Mouse (Mus musculus): ENCODE results near the gene Psd. TPM values are rescaled to one million over a fixed set of nuclear protein-coding genes. Genes with fewer than 3 reads are reported as not detected.
A peak's percentile ranks its signal among the peaks of the same experiment; 100 is the strongest.

The Psd gene
- polyA plus RNA-seq, 1 experiment from 2014 or later = 7.4 TPM

DNA sequence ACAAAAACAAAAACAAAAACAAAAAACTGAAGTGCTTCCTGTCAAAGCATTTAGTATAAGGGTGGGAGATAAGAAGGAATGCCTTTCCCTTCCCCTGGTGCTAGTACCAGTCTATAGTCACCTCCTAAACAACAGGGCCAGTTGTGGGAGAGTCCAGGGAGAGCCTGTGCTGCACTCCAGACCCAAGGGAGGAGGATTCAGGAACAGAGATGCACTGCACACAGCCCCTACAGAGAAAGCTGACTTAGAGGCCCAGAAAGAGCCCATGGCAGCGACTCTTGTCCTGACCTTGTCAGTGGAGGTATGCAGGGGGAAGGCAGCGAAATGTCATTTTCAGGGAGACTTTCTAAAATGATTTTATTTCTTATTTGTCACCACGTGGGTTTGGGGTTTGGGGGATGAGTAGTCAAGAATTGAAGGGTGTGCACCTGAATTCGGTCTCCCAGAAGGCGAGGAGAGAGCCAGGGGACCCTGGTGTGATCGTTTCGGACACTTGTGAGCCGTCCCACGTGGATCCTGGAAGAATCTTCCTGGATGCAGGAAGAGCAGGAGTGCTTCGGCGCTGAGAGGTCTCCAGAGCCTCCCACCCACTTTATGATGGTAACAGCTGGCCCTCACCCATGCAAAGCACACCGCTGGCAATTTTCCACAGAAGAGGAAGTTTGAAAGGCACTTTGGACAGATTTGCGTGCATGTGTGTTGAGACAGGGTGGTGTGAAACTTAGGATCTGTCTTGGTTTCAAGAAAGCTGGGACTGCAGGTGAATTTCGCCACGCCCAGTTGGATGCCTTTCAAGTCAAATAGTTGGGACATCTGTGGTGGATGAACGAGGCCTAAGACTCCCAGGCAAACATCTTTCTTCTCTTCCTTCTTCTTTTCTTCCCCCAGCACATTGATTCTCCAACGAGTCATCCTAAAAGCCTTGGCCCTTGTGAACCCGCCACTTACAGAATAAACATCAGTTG, 23.4 kb downstream of the Psd start:
- 53% methylated on average over 18 of the region's 18 CpGs for WGBS
- Histone ChIP-seq H3K36me3 (ENCODE audit: control insufficient read depth, insufficient read depth, low read length) (peaks cover 11% of the 10 kb centered on the region; the same call in 1 of the 2 replicates), H3K4me3 (ENCODE audit: control insufficient read depth in 1 of 2, insufficient read depth in 1 of 2, low read depth in 1 of 2, low read length in 2 of 2) (peak overlapping the region; percentile 82 to 84), H3K9me3 (ENCODE audit: control insufficient read depth, low read length) (no peaks in the 10 kb centered on the region), H3K4me1 (ENCODE audit: control insufficient read depth in 2 of 2, insufficient read depth in 2 of 2, low read length in 2 of 2) (peaks cover 6 to 13% of the 10 kb centered on the region in 2 experiments; a peak in 3 of 4 replicates), H3K27ac (replicated peaks in 1 of 2; ENCODE audit: control insufficient read depth in 1 of 2, insufficient read depth in 1 of 2, low read depth in 2 of 2, low read length in 2 of 2) (peak overlapping the region; percentile 86 to 89; a peak in 3 of 4 replicates), H3K27me3 (ENCODE audit: control insufficient read depth, insufficient read depth, low read length) (0 out of 2 replicates have a peak, but pooled peaks cover 16% of the 10 kb centered on the region), H3K9ac (ENCODE audit: low read length) (peak overlapping the region; percentile 86), H3K4me2 (ENCODE audit: low read length) (peak overlapping the region; percentile 99)
- ATAC-seq (ENCODE audit: insufficient number of reproducible peaks, insufficient read depth, low FRiP score, low read depth) = no peak

DNA sequence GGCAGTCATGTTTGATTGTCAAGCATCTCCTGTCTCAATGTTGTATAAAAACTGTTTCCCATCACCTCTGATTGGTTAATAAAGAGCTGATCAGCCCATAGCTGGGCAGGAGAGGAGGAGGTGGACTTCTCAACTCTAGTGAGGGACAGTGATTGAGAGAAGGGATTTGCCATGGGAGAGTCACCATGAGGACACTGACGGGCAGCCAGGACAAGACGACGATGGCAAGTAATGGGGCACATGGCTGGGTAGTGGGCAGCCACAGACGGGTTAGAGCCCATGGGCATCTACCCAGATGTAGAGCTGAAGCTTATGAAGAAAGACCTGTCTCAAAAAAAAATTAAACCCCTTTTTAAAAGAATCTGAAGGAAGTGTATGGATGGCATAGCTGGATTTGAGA, 24.4 kb downstream of the Psd start:
- Histone ChIP-seq H3K27me3 (ENCODE audit: control insufficient read depth, insufficient read depth, low read length) (0 out of 2 replicates have a peak, but pooled peaks cover 8% of the 10 kb centered on the region), H3K4me2 (ENCODE audit: low read length) (no peak overlapping the region), H3K36me3 (ENCODE audit: control insufficient read depth, insufficient read depth, low read length) (peaks cover 3% of the 10 kb centered on the region; the same call in 1 of the 2 replicates), H3K4me1 (ENCODE audit: control insufficient read depth in 2 of 2, insufficient read depth in 2 of 2, low read length in 2 of 2) (peaks cover 6 to 13% of the 10 kb centered on the region in 2 experiments; a peak in 3 of 4 replicates), H3K4me3 (ENCODE audit: control insufficient read depth in 1 of 2, insufficient read depth in 1 of 2, low read depth in 1 of 2, low read length in 2 of 2) (no peak overlapping the region), H3K9me3 (ENCODE audit: control insufficient read depth, low read length) (no peaks in the 10 kb centered on the region), H3K9ac (ENCODE audit: low read length) (no peak overlapping the region), H3K27ac (replicated peaks in 1 of 2; ENCODE audit: control insufficient read depth in 1 of 2, insufficient read depth in 1 of 2, low read depth in 2 of 2, low read length in 2 of 2) (no peak overlapping the region)
- WGBS = 81% methylated on average over 4 of the region's 4 CpGs
- no peak for ATAC-seq (ENCODE audit: insufficient number of reproducible peaks, insufficient read depth, low FRiP score, low read depth)

DNA sequence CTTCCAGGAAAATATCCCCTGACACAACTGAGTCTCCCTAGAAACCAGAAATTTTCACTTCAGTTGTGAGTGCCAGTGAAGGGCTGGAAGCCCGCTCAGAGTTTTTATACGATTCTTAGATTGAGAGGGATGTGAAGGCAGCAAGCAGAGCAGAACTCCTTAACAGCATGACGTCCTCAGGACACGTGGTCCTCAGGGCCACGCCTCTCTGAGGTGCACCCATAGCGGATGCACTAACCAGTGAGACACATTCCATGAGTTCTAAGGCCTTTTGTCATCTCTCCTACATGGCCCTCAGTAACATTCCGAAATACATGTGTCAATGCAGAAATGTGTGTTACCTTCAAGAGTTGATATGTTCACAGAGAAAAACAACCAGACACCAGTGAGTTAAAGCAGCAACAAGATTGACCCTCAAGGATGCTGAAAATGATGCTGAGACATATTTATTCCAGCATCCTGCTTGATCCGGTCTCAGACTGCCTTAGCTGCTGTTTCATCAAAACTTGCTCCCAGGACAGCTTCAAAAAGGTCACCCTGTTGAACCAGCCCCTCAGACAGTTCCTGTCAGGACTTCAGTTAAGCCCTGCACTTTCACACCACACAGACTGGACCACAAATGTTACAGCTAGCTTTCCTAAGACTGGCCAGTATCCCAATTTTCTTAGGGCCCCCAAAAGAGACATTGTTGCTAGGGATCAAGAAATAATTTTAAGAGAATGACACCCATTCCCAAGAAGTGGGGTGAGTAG, 26.5 kb downstream of the Psd start:
- Histone ChIP-seq H3K4me1 (ENCODE audit: control insufficient read depth in 2 of 2, insufficient read depth in 2 of 2, low read length in 2 of 2) (peaks cover 2 to 7% of the 10 kb centered on the region in 2 experiments; a peak in 1 of 4 replicates), H3K9ac (ENCODE audit: low read length) (no peak overlapping the region), H3K27me3 (ENCODE audit: control insufficient read depth, insufficient read depth, low read length) (no peaks in the 10 kb centered on the region), H3K4me2 (ENCODE audit: low read length) (no peak overlapping the region), H3K36me3 (ENCODE audit: control insufficient read depth, insufficient read depth, low read length) (no peaks in the 10 kb centered on the region), H3K9me3 (ENCODE audit: control insufficient read depth, low read length) (no peaks in the 10 kb centered on the region), H3K27ac (replicated peaks in 1 of 2; ENCODE audit: control insufficient read depth in 1 of 2, insufficient read depth in 1 of 2, low read depth in 2 of 2, low read length in 2 of 2) (no peak overlapping the region), H3K4me3 (ENCODE audit: control insufficient read depth in 1 of 2, insufficient read depth in 1 of 2, low read depth in 1 of 2, low read length in 2 of 2) (no peak overlapping the region)
- 37% methylated on average over 8 of the region's 8 CpGs for WGBS
- ATAC-seq (ENCODE audit: insufficient number of reproducible peaks, insufficient read depth, low FRiP score, low read depth) = no peak

DNA sequence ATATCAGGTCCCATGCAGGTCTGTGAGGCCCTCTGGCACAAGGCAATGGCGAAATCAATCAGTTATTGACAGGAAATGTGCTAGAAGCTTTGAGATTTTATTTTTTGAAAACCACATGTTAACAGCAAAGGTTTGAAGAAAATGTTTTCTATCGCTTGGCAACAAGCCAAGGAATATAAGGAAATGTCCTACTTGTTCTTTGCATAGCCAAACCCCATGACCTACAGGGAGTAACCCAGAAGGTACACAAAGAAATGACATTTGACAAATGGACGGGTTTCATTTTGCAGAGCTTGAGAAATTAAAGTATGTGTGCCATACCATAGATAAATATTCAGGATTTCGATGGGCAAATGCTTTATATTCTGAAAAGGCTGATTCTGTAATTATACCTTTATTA, 30.0 kb downstream of the Psd start:
- Histone ChIP-seq H3K9me3 (ENCODE audit: control insufficient read depth, low read length) (no peaks in the 10 kb centered on the region), H3K4me2 (ENCODE audit: low read length) (no peak overlapping the region), H3K27me3 (ENCODE audit: control insufficient read depth, insufficient read depth, low read length) (peaks cover 7% of the 10 kb centered on the region; the same call in 1 of the 2 replicates), H3K4me3 (ENCODE audit: control insufficient read depth in 1 of 2, insufficient read depth in 1 of 2, low read depth in 1 of 2, low read length in 2 of 2) (no peak overlapping the region), H3K9ac (ENCODE audit: low read length) (no peak overlapping the region), H3K27ac (replicated peaks in 1 of 2; ENCODE audit: control insufficient read depth in 1 of 2, insufficient read depth in 1 of 2, low read depth in 2 of 2, low read length in 2 of 2) (no peak overlapping the region), H3K4me1 (ENCODE audit: control insufficient read depth in 2 of 2, insufficient read depth in 2 of 2, low read length in 2 of 2) (no peaks in the 10 kb centered on the region), H3K36me3 (ENCODE audit: control insufficient read depth, insufficient read depth, low read length) (no peaks in the 10 kb centered on the region)
- 53% methylated on average over 4 of the region's 4 CpGs for WGBS
- no peak for ATAC-seq (ENCODE audit: insufficient number of reproducible peaks, insufficient read depth, low FRiP score, low read depth)

DNA sequence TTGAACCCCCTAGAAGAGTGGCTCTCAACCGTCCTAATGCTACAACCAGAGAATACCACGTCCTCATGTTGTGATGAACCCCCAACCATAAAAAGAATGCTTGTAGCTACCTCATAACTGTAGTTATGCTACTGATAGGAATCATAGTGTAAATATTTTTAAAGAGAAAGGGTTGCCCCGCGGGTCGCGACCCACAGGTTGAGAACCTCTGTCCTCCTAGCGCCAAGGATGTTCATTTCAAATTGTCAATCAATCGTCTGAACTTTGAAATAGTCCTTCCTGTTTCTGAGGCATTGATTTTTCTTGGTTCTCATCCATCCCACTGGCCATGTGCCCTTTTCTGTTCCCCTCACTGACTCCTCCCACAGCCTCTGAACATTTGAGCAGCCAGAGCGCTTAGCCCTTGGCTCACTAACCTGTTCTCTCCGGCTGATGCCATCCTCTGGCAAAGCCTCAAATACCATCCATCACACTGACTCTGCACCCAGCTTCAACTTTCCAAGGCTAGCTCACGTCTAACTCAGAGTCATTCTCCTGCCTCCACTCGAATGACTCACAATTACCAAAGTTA, 36.3 kb downstream of the Psd start:
- no peak overlapping the region for H3K4me2 ChIP-seq (ENCODE audit: low read length)

DNA sequence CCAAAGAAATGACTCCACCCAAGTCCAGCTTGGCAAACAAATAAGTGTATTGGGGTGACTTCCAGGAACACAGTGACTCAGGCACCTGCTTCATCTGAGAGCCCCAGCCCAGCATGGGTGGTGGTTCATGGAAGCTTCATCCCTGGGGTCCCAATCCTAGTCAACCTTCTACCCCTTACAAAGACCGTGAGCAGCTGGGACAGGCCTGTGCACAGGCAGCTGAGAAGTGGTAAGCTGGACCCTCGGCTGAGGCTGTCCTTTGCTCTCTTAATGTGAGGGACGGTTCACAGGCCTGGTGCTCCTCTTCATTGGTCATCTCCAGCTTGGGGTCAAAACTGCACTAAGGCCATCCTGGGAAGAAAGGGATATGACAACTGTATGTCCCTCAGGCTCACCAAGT, 39.4 kb downstream of the Psd start:
- Histone ChIP-seq H3K4me1 (ENCODE audit: control insufficient read depth in 2 of 2, insufficient read depth in 2 of 2, low read length in 2 of 2) (no peaks in the 10 kb centered on the region), H3K4me3 (ENCODE audit: control insufficient read depth in 1 of 2, insufficient read depth in 1 of 2, low read depth in 1 of 2, low read length in 2 of 2) (no peak overlapping the region), H3K36me3 (ENCODE audit: control insufficient read depth, insufficient read depth, low read length) (peaks cover 48% of the 10 kb centered on the region), H3K9me3 (ENCODE audit: control insufficient read depth, low read length) (no peaks in the 10 kb centered on the region), H3K27me3 (ENCODE audit: control insufficient read depth, insufficient read depth, low read length) (peaks cover 5% of the 10 kb centered on the region; the same call in 1 of the 2 replicates), H3K9ac (ENCODE audit: low read length) (no peak overlapping the region), H3K4me2 (ENCODE audit: low read length) (no peak overlapping the region), H3K27ac (replicated peaks in 1 of 2; ENCODE audit: control insufficient read depth in 1 of 2, insufficient read depth in 1 of 2, low read depth in 2 of 2, low read length in 2 of 2) (no peak overlapping the region)
- no peak for ATAC-seq (ENCODE audit: insufficient number of reproducible peaks, insufficient read depth, low FRiP score, low read depth)
- WGBS = 79% methylated on average over 3 of the region's 3 CpGs

More for the DNA sequence above, 36.3 kb downstream of the Psd start:
- WGBS = 64% methylated on average over 12 of the region's 12 CpGs
- Histone ChIP-seq H3K4me3 (ENCODE audit: control insufficient read depth in 1 of 2, insufficient read depth in 1 of 2, low read depth in 1 of 2, low read length in 2 of 2) (no peak overlapping the region), H3K27ac (replicated peaks in 1 of 2; ENCODE audit: control insufficient read depth in 1 of 2, insufficient read depth in 1 of 2, low read depth in 2 of 2, low read length in 2 of 2) (no peak overlapping the region), H3K4me1 (ENCODE audit: control insufficient read depth in 2 of 2, insufficient read depth in 2 of 2, low read length in 2 of 2) (no peaks in the 10 kb centered on the region), H3K9me3 (ENCODE audit: control insufficient read depth, low read length) (no peaks in the 10 kb centered on the region), H3K36me3 (ENCODE audit: control insufficient read depth, insufficient read depth, low read length) (peaks cover 18% of the 10 kb centered on the region), H3K9ac (ENCODE audit: low read length) (no peak overlapping the region), H3K27me3 (ENCODE audit: control insufficient read depth, insufficient read depth, low read length) (peaks cover 7% of the 10 kb centered on the region; the same call in 1 of the 2 replicates)
- ATAC-seq (ENCODE audit: insufficient number of reproducible peaks, insufficient read depth, low FRiP score, low read depth) = no peak

DNA sequence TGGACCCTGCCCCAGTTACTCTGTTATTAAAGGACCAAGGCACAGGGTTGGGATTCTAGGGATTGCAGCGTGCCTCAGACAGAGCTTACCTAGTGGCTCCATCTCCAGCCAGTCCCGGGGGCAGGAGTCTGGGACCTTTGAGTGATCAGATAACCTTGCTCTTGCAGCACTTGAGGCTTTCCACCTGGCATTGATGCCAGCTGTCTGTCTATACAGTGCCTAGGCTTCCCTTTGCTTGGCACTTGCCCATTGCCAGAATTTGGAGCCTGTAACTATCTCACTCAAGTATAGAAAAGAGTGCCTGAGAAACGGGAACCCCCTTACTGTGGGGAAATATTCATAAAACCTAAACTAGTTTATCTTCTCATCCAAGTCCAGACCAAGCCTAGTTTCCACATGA, 40.0 kb downstream of the Psd start:
- no peak for ATAC-seq (ENCODE audit: insufficient number of reproducible peaks, insufficient read depth, low FRiP score, low read depth)
- Histone ChIP-seq H3K4me3 (ENCODE audit: control insufficient read depth in 1 of 2, insufficient read depth in 1 of 2, low read depth in 1 of 2, low read length in 2 of 2) (no peak overlapping the region), H3K9ac (ENCODE audit: low read length) (no peak overlapping the region), H3K9me3 (ENCODE audit: control insufficient read depth, low read length) (no peaks in the 10 kb centered on the region), H3K4me1 (ENCODE audit: control insufficient read depth in 2 of 2, insufficient read depth in 2 of 2, low read length in 2 of 2) (no peaks in the 10 kb centered on the region), H3K4me2 (ENCODE audit: low read length) (no peak overlapping the region), H3K36me3 (ENCODE audit: control insufficient read depth, insufficient read depth, low read length) (peaks cover 55% of the 10 kb centered on the region), H3K27ac (replicated peaks in 1 of 2; ENCODE audit: control insufficient read depth in 1 of 2, insufficient read depth in 1 of 2, low read depth in 2 of 2, low read length in 2 of 2) (no peak overlapping the region), H3K27me3 (ENCODE audit: control insufficient read depth, insufficient read depth, low read length) (no peaks in the 10 kb centered on the region)
- WGBS = 74% methylated on average over 3 of the region's 3 CpGs
